Comparison of ENCODE assay signal across 14 mouse cellular contexts in the genomic region with DNA sequence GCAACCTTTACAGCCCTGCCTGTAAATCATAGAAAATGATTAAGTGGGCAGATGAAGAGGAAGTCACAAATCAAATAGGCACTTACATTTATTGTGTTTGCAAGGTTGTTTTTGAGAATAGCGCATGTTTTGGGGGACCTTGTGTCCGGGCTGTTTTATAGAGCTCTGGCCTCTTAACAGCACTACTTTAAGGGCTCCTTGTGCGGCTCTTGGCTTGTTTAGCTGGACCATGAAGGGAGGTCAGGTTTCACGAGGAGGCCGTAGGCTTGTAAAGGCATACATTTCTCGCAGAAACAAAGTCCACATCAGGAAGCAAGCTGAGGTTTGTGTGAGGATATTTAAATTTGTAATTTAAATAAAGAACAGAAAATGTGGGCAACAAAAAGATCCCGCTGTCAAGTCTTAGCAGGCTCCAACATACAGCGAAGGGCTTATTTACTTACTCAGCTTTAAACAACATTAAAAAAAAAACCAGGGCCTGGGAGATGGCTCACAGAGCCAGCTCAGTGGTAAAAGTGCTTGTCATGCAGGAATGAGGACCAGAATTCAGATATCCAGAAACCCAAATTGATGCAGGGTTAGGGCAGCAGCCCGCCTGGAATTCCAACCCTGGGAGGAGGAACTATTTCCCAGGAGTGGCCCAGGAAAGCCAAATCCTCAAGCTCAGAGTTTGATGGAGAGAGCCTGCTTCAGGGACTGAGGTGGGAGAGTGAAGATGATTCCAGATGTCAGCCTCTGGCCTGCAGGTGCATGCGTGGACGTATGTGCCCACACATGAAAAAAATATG. TPM values are rescaled to one million over a fixed set of nuclear protein-coding genes. Genes with fewer than 3 reads are reported as not detected.
DNase-seq lines count a peak whose midpoint lies in the region; ATAC-seq lines count a peak whose summit lies in the region.
"Had no signal": no experiment of that assay in that cellular context is flagged by ENCODE, and none has a peak within 500 bp of the region (broad histone marks: within the 10 kb centered on the region; RNA-seq: fewer than 3 reads in every experiment).

No protein-coding gene starts in this region.

- H3K9me3 ChIP-seq in heart, embryonic 13.5 days = no peaks in the 10 kb centered on the region
- H3K9me3 ChIP-seq: G1E; midbrain, embryonic 12.5 days had no signal

- no peak for ATAC-seq in heart, embryonic 13.5 days (ENCODE audit: extremely low read depth, insufficient number of reproducible peaks, low FRiP score, low TSS enrichment)

- H3K9ac ChIP-seq in heart, embryonic 13.5 days = peak overlapping the region; percentile 30
- H3K9ac ChIP-seq: liver, embryonic 14.5 days; midbrain, embryonic 12.5 days had no signal

- WGBS in heart, embryonic 13.5 days = 65% methylated on average over 11 of the region's 11 CpGs

- no peak overlapping the region for H3K4me3 ChIP-seq in heart, embryonic 13.5 days
- H3K4me3 ChIP-seq: midbrain, embryonic 12.5 days had no signal

- no peak for DNase-seq in heart, adult 8-10 months (ENCODE audit: low spot score)
- peak; percentile 46 for DNase-seq in 3T3-L1 (ENCODE audit: low read depth, low spot score)
- DNase-seq in embryo, embryonic 10.5 days (ENCODE audit: low spot score) = peak; percentile 56
- DNase-seq in hindlimb bud, embryonic 11.5 days (ENCODE audit: extremely low spot score, low read depth, low spot score) = peak; percentile 57
- no peak for DNase-seq in layer of hippocampus, adult 11-12 months (ENCODE audit: low spot score)
- DNase-seq in spleen, postnatal 36 days (ENCODE audit: low spot score in 2 of 2) = no peak
- DNase-seq: cerebellum, postnatal 25 days; heart, postnatal 14 days; lung, postnatal 4 days; right cerebral cortex, postnatal 25 days had no signal

- H3K27me3 ChIP-seq in heart, embryonic 13.5 days (replicated peaks) = no peaks in the 10 kb centered on the region
- H3K27me3 ChIP-seq: midbrain, embryonic 12.5 days had no signal

- H3K4me1 ChIP-seq in heart, embryonic 13.5 days = peaks cover 46% of the 10 kb centered on the region

- H3K36me3 ChIP-seq in heart, embryonic 13.5 days = no peaks in the 10 kb centered on the region
- H3K36me3 ChIP-seq: G1E; midbrain, embryonic 12.5 days had no signal

- no peak overlapping the region for H3K27ac ChIP-seq in heart, embryonic 13.5 days (replicated peaks)
- H3K27ac ChIP-seq: liver, embryonic 14.5 days; midbrain, embryonic 12.5 days had no signal

- no peak overlapping the region for H3K4me2 ChIP-seq in heart, embryonic 13.5 days
- H3K4me2 ChIP-seq: midbrain, embryonic 12.5 days had no signal

RNA-seq across cellular contexts. Expression of gene Prtg, which starts 30.2 kb away (rescaled TPM):
- polyA plus RNA-seq in heart, embryonic 13.5 days (2015; fragmentation: Nextera tagmentation; extraction: Ambion mirVana) = 0.87 and 0.92 TPM in 2 replicates
- under 1 TPM in 3 of 4 experiments, not detected in 1; 0.06 to 0.17 (median 0.12) TPM for total RNA-seq in heart, adult 8-10 months (2022)
- polyA plus RNA-seq: G1E had no signal

Comparison
In these comparisons a context has a peak if more than half of its experiments do, and no peak if none do; other contexts are left out.
1. DNase-seq: peak in 3T3-L1 (single experiment), embryo, embryonic 10.5 days (single experiment) and hindlimb bud, embryonic 11.5 days (single experiment); none in heart, adult 8-10 months (single experiment), layer of hippocampus, adult 11-12 months (single experiment) and spleen, postnatal 36 days (0 of 2).